Mouse (Mus musculus) cerebellum, adult 2 months (tissue): ENCODE data around the gene Fam78b.

Source experiments
- CTCF ChIP-seq: fragments of 200-500 bp; IDR thresholded peaks from 2 replicates; pipeline ENCODE4 v1.5.1; 2011; ENCODE audit warnings: low read depth, mild to moderate bottlenecking, control low read depth, low read length, moderate library complexity, borderline replicate concordance; ENCODE audit not compliant: insufficient read depth
- POLR2A ChIP-seq: fragments of 200-500 bp; IDR thresholded peaks from 2 replicates; pipeline ENCODE4 v1.6.1; 2011; ENCODE audit warnings: low read length, control low read depth, borderline replicate concordance; ENCODE audit not compliant: insufficient read depth

- TF ChIP-seq CTCF (no peak), POLR2A (no peak)
Measured at GRCm38 (mm10) chr1:167034435-167034834, 33.2 kb downstream of the Fam78b start.
